Mouse (Mus musculus) lung, adult 2 months (tissue): ENCODE measurements around the gene Ccnl1. TPM values are rescaled to one million over a fixed set of nuclear protein-coding genes. Genes with fewer than 3 reads are reported as not detected.
A peak's percentile ranks its signal among the peaks of the same experiment; 100 is the strongest.

Experiments used
- DNase-seq: peaks from one replicate; pipeline ENCODE4 v3.0.0; 2022
- H3K4me1 ChIP-seq: fragments of 200-500 bp; 2 replicates; pipeline ENCODE4 v1.6.1; 2011; ENCODE audit warnings: low read length; ENCODE audit not compliant: control insufficient read depth, insufficient read depth
- H3K4me3 ChIP-seq: fragments of 200-500 bp; replicated peaks from 2 replicates; pipeline ENCODE3; 2011; ENCODE audit warnings: low read depth, mild to moderate bottlenecking, control low read depth, low read length; ENCODE audit errors: extremely low read depth
- CTCF ChIP-seq: fragments of 200-500 bp; IDR thresholded peaks from 2 replicates; pipeline ENCODE4 v1.5.1; 2011; ENCODE audit warnings: mild to moderate bottlenecking, low read length, control low read depth; ENCODE audit not compliant: insufficient read depth
- POLR2A ChIP-seq: fragments of 200-500 bp; IDR thresholded peaks from 2 replicates; pipeline ENCODE4 v1.6.1; 2011; ENCODE audit warnings: low read depth, mild to moderate bottlenecking, control low read depth, low read length, borderline replicate concordance; ENCODE audit errors: extremely low read depth
- WGBS: fragments of 180-500 bp; shearing (Covaris S2); methylation state at CpG from one replicate; pipeline ENCODE4 v1.1.7; 2018; 5-methylcytosine and 5-hydroxymethylcytosine counted together
- polyA plus RNA-seq: library from polyadenylated mRNA; depleted of rRNA; stranded (reverse); fragments of >200 nt; gene quantifications from 2 replicates; pipeline ENCODE4 v1.2.3, GENCODE M21; 2012

Gene Ccnl1
- polyA plus RNA-seq, 1 experiment: 51.4 TPM

GRCm38 (mm10) chr3:65960291-65960945, 2.4 kb upstream of the Ccnl1 start:
- 92% methylated on average over 5 of the region's 5 CpGs for WGBS
- TF ChIP-seq CTCF: no peak
- no peak for TF ChIP-seq POLR2A
- H3K4me3 ChIP-seq: no peak overlapping the region
- no peak for DNase-seq
- H3K4me1 ChIP-seq: peaks cover 21% of the 10 kb centered on the region

GRCm38 (mm10) chr3:65959416-65960001, 1.5 kb upstream of the Ccnl1 start:
- 80% methylated on average over 3 of the region's 3 CpGs for WGBS
- no peak for DNase-seq
- Histone ChIP-seq H3K4me1 (peaks cover 24% of the 10 kb centered on the region), H3K4me3 (no peak overlapping the region)
- TF ChIP-seq CTCF: no peak
- TF ChIP-seq POLR2A: no peak

GRCm38 (mm10) chr3:65958840-65959185, 764 bp upstream of the Ccnl1 start:
- Histone ChIP-seq H3K4me3 (peak overlapping the region; percentile 98), H3K4me1 (peaks cover 26% of the 10 kb centered on the region)
- TF ChIP-seq CTCF (no peak), POLR2A (no peak)
- WGBS: 7% methylated on average over 9 of the region's 9 CpGs
- DNase-seq: no peak

GRCm38 (mm10) chr3:65957271-65958101, 563 bp downstream of the Ccnl1 start:
- whole genome bisulfite sequencing: under 1% methylated on average over 90 of the region's 94 CpGs
- peaks cover 32% of the 10 kb centered on the region for H3K4me1 ChIP-seq
- peak overlapping the region; percentile 98 for H3K4me3 ChIP-seq
- TF ChIP-seq POLR2A (0 out of 2 replicates have a peak, but pooled peaks have one; percentile 24), CTCF (no peak)
- DNase-seq: peak; percentile 69

GRCm38 (mm10) chr3:65954499-65955391, 3.3 kb downstream of the Ccnl1 start:
- 45% methylated on average over 8 of the region's 8 CpGs for WGBS
- no peak for DNase-seq
- H3K4me3 ChIP-seq: no peak overlapping the region

GRCm38 (mm10) chr3:65950831-65951365, 7.2 kb downstream of the Ccnl1 start:
- Histone ChIP-seq H3K4me1 (peaks cover 16% of the 10 kb centered on the region), H3K4me3 (no peak overlapping the region)
- DNase-seq: no peak
- no peak for TF ChIP-seq POLR2A
- no peak for TF ChIP-seq CTCF
- 63% methylated on average over 4 of the region's 4 CpGs for WGBS

More at GRCm38 (mm10) chr3:65954499-65955391, 3.3 kb downstream of the Ccnl1 start:
- peaks cover 34% of the 10 kb centered on the region for H3K4me1 ChIP-seq
- no peak for TF ChIP-seq POLR2A
- no peak for TF ChIP-seq CTCF

GRCm38 (mm10) chr3:65950304-65950703, 7.7 kb downstream of the Ccnl1 start:
- 78% methylated on average over 2 of the region's 2 CpGs for WGBS
- Histone ChIP-seq H3K4me3 (no peak overlapping the region), H3K4me1 (peaks cover 14% of the 10 kb centered on the region)
- TF ChIP-seq CTCF (no peak), POLR2A (no peak)
- no peak for DNase-seq

GRCm38 (mm10) chr3:65945277-65945932, 12.6 kb downstream of the Ccnl1 start:
- no peak for TF ChIP-seq CTCF
- no peak for TF ChIP-seq POLR2A
- no peak overlapping the region for H3K4me3 ChIP-seq
- no peaks in the 10 kb centered on the region for H3K4me1 ChIP-seq
- DNase-seq: no peak
- 93% methylated on average over 2 of the region's 2 CpGs for WGBS
